Mouse (Mus musculus) embryonic facial prominence, embryonic 10.5 days (tissue): Measurements from ENCODE around the gene G6pc3. TPM values are rescaled to one million over a fixed set of nuclear protein-coding genes. Genes with fewer than 3 reads are reported as not detected.

Experiments used
- DNase-seq: peaks from one replicate; pipeline ENCODE4 v3.0.0-alpha.2; 2017; ENCODE audit warnings: low spot score
- H3K27ac ChIP-seq: fragments of 300-500 bp; sonication (generic); replicated peaks from 2 replicates; pipeline ENCODE4 v1.5.1; 2016; ENCODE audit warnings: mild to moderate bottlenecking
- H3K27me3 ChIP-seq: fragments of 300-500 bp; sonication (generic); replicated peaks from 2 replicates; pipeline ENCODE4 v1.6.1; 2016; ENCODE audit warnings: low read depth, mild to moderate bottlenecking; ENCODE audit not compliant: poor library complexity, severe bottlenecking
- H3K36me3 ChIP-seq: fragments of 300-500 bp; sonication (generic); replicated peaks from 2 replicates; pipeline ENCODE4 v1.6.1; 2016; ENCODE audit warnings: mild to moderate bottlenecking, moderate library complexity
- H3K4me1 ChIP-seq: fragments of 300-500 bp; sonication (generic); 2 replicates; pipeline ENCODE4 v1.6.1; 2016
- H3K4me3 ChIP-seq: fragments of 300-500 bp; sonication (generic); 2 replicates; pipeline ENCODE4 v1.5.1; 2016; ENCODE audit warnings: mild to moderate bottlenecking, moderate library complexity
- H3K9me3 ChIP-seq: fragments of 300-500 bp; sonication (generic); 2 replicates; pipeline ENCODE4 v1.6.1; 2016; ENCODE audit warnings: mild to moderate bottlenecking
- WGBS: fragments of 180-500 bp; shearing (Covaris S2); methylation state at CpG from one replicate; pipeline ENCODE4 v1.1.7; 2016; 5-methylcytosine and 5-hydroxymethylcytosine counted together
- microRNA-seq: library from miRNA; unstranded; fragments of <30 nt; microRNA quantifications from one replicate; pipeline ENCODE4, GENCODE M21; 2017
- polyA plus RNA-seq: library from polyadenylated mRNA; unstranded; fragments of >200 nt; fragmentation: Nextera tagmentation; extraction: Ambion mirVana; gene quantifications from 2 replicates; pipeline ENCODE4 v1.2.1, GENCODE M21; 2016

Gene G6pc3
- polyA plus RNA-seq, 1 experiment from 2014 or later: 39.6 TPM

DNA sequence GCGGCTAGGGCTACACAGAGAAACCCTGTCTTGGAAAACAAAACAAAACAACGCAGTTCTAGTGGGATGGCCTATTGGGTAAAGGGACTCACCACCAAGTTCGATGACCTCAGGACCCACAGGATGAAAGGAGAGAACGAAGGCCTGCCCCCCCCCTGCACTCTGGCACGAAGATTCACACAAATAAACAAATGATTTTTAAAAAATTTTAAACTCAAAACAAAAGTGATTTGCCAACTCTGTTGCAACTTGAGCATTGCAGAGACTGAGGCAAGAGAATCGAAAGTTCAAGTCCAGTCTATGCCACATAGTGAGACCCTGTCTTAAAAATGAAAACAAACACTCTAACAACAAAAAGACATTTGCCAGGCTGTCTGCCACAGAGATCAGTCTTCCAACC is 51.2 kb downstream of the G6pc3 start:
- no peak overlapping the region for H3K4me3 ChIP-seq
- H3K4me1 ChIP-seq: peaks cover 20% of the 10 kb centered on the region
- H3K9me3 ChIP-seq: no peaks in the 10 kb centered on the region
- no peak overlapping the region for H3K27ac ChIP-seq
- no peaks in the 10 kb centered on the region for H3K36me3 ChIP-seq
- 83% methylated on average over 6 of the region's 6 CpGs for WGBS
- DNase-seq: no peak
- H3K27me3 ChIP-seq: peaks cover 16% of the 10 kb centered on the region

DNA sequence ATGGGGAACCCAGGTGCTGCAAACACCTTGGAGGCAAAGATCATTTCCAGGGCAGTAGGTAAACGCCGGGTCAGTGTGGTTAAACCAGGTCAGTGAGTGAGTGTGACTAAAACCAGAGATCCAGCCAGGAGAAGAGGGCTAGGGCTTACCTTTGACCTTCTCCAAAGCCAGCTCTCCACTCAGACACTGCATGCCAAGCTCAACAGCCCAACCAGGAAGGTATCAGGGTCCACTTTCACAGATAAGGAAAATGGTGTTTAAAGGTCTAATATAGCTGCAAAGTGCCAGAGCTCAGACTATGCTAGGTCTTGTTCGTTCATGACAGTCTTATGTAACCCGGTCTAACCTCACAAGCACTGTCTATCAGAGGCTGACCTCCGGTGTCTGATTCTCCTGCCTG is 51.8 kb downstream of the G6pc3 start:
- H3K4me3 ChIP-seq: no peak overlapping the region
- H3K9me3 ChIP-seq: no peaks in the 10 kb centered on the region
- DNase-seq: no peak
- H3K27me3 ChIP-seq: peaks cover 22% of the 10 kb centered on the region
- no peaks in the 10 kb centered on the region for H3K36me3 ChIP-seq
- peaks cover 24% of the 10 kb centered on the region for H3K4me1 ChIP-seq
- WGBS: 86% methylated on average over 5 of the region's 5 CpGs
- no peak overlapping the region for H3K27ac ChIP-seq

DNA sequence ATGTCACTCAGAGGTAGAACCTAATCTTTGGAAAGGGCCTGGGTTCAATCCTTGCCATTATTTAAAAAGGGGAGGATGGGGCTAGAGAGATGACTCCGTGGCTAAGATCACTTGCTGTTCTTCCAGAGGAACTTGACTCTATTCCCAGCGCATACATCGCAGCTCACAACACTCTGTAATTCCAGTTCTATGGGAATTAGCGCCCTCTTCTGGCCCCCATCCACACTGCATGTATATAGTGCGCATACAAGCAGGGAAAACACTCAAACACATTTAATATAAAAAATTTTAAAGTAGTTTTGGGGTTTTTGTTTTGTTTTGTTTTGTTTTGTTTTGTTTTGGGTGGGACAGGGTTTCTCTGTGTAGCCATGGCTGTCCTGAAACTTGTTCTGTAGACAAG is 52.5 kb downstream of the G6pc3 start:
- no peak overlapping the region for H3K4me3 ChIP-seq
- DNase-seq: no peak
- H3K27ac ChIP-seq: no peak overlapping the region
- WGBS: 52% methylated on average over 5 of the region's 5 CpGs
- no peaks in the 10 kb centered on the region for H3K9me3 ChIP-seq
- peaks cover 22% of the 10 kb centered on the region for H3K4me1 ChIP-seq
- H3K27me3 ChIP-seq: peaks cover 24% of the 10 kb centered on the region
- H3K36me3 ChIP-seq: no peaks in the 10 kb centered on the region

Small RNAs within 50 kb of the gene (microRNA-seq; reads per million reads assigned to microRNA genes)
- 1.8 reads per million for gene Mir8101

Other genes starting within 250 kb of the G6pc3 start
- gene Sost, start 222.6 kb upstream of the G6pc3 start, polyA plus RNA-seq: 0.20 and 0.30 TPM in 2 replicates
- gene Cfap97d1, start 205.3 kb upstream of the G6pc3 start, polyA plus RNA-seq: not detected in 2 replicates
- 11.0 and 11.7 TPM in 2 replicates for gene Dusp3, start 202.6 kb upstream of the G6pc3 start, polyA plus RNA-seq
- gene Mpp3, start 161.2 kb upstream of the G6pc3 start, polyA plus RNA-seq: 8.2 and 10.3 TPM in 2 replicates
- gene Cd300lg, start 148.1 kb upstream of the G6pc3 start, polyA plus RNA-seq: 0.28 and 0.51 TPM in 2 replicates
- 12.5 and 12.9 TPM in 2 replicates for gene Mpp2, start 101.1 kb upstream of the G6pc3 start, polyA plus RNA-seq
- gene Ppy, start 88.3 kb upstream of the G6pc3 start, polyA plus RNA-seq: not detected in 2 replicates
- 0.32 and 0.49 TPM in 2 replicates for gene Pyy, start 81.8 kb upstream of the G6pc3 start, polyA plus RNA-seq
- not detected in 2 replicates for gene Nags, start 44.1 kb upstream of the G6pc3 start, polyA plus RNA-seq
- gene Tmem101, start 33.2 kb upstream of the G6pc3 start, polyA plus RNA-seq: 35.0 and 38.0 TPM in 2 replicates
- 145 and 155 TPM in 2 replicates for gene Lsm12, start 4.3 kb upstream of the G6pc3 start, polyA plus RNA-seq
- gene Hdac5, start 40.5 kb downstream of the G6pc3 start, polyA plus RNA-seq: 49.6 and 52.9 TPM in 2 replicates
- 30.1 and 32.4 TPM in 2 replicates for gene BC030867, start 59.3 kb downstream of the G6pc3 start, polyA plus RNA-seq
- 0.09 and 0.10 TPM in 2 replicates for gene Asb16, start 79.1 kb downstream of the G6pc3 start, polyA plus RNA-seq
- 45.2 and 46.2 TPM in 2 replicates for gene Tmub2, start 95.3 kb downstream of the G6pc3 start, polyA plus RNA-seq
- gene Atxn7l3, start 107.0 kb downstream of the G6pc3 start, polyA plus RNA-seq: 15.6 and 18.2 TPM in 2 replicates
- 94.2 and 96.3 TPM in 2 replicates for gene Ubtf, start 130.1 kb downstream of the G6pc3 start, polyA plus RNA-seq
- 29.7 and 33.8 TPM in 2 replicates for gene Slc4a1, start 176.6 kb downstream of the G6pc3 start, polyA plus RNA-seq
- gene Rundc3a, start 203.8 kb downstream of the G6pc3 start, polyA plus RNA-seq: 10.0 and 11.9 TPM in 2 replicates
- gene Slc25a39, start 218.3 kb downstream of the G6pc3 start, polyA plus RNA-seq: 229 and 241 TPM in 2 replicates
- 79.4 and 87.3 TPM in 2 replicates for gene Grn, start 240.7 kb downstream of the G6pc3 start, polyA plus RNA-seq